Comparison of ENCODE assay signal across 11 mouse cellular contexts in the genomic region with DNA sequence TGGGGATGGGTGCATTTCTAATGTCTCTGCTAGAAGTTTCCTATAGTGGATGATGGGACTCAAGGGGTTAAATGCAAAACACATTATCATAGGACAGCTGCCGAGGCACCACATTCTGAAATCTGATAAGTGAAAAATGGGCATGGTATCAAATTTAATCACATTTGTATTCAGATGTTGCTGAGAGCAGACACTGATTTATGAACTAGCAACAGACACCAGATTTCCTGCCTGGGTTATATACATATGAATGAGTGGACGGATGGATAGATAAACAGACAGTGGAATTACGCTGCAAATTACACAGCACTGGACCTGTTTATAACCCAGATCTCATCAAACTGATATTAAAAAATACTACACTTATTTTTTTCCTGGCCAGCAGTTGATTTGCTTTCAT.
DNase-seq lines count a peak whose midpoint lies in the region; ATAC-seq and TF ChIP-seq lines count a peak whose summit lies in the region.
"Had no signal": no experiment of that assay in that cellular context is flagged by ENCODE, and none has a peak within 500 bp of the region (broad histone marks: within the 10 kb centered on the region; RNA-seq: fewer than 3 reads in every experiment).

No protein-coding gene starts in this region.

- no peak overlapping the region for H3K4me2 ChIP-seq in forebrain, embryonic 11.5 days (ENCODE audit: low read depth, low read length, severe bottlenecking)
- H3K4me2 ChIP-seq in hindbrain, embryonic 15.5 days: no peak overlapping the region
- peak overlapping the region; percentile 25; the same call in 1 of the 2 replicates for H3K4me2 ChIP-seq in neural tube, embryonic 12.5 days (replicated peaks)
- H3K4me2 ChIP-seq in intestine, embryonic 15.5 days (replicated peaks): no peak overlapping the region
- H3K4me2 ChIP-seq: embryonic facial prominence, embryonic 12.5 days had no signal

- no peak for TF ChIP-seq CTCF in layer of hippocampus, adult 2 months (conservative IDR thresholded peaks at IDR 0.05)

- H3K9ac ChIP-seq in forebrain, embryonic 11.5 days (ENCODE audit: low read length): no peak overlapping the region
- H3K9ac ChIP-seq in hindbrain, embryonic 15.5 days: no peak overlapping the region
- H3K9ac ChIP-seq in neural tube, embryonic 12.5 days: no peak overlapping the region
- H3K9ac ChIP-seq in intestine, embryonic 15.5 days: no peak overlapping the region
- H3K9ac ChIP-seq: embryonic facial prominence, embryonic 12.5 days had no signal

- no peak for ATAC-seq in forebrain, embryonic 11.5 days (replicated peaks; ENCODE audit: low FRiP score)
- ATAC-seq in hindbrain, embryonic 15.5 days (ENCODE audit: low FRiP score, low read depth): 0 out of 2 replicates have a peak, but pooled peaks have one; percentile 21
- ATAC-seq in neural tube, embryonic 12.5 days (ENCODE audit: low FRiP score, low read depth): peak; percentile 57; the same call in 1 of the 2 replicates
- no peak for ATAC-seq in intestine, embryonic 15.5 days

- H3K4me3 ChIP-seq in layer of hippocampus, adult 2 months: no peak overlapping the region
- no peak overlapping the region for H3K4me3 ChIP-seq in forebrain, embryonic 11.5 days (ENCODE audit: low read depth, low read length)
- H3K4me3 ChIP-seq in hindbrain, embryonic 15.5 days: no peak overlapping the region
- no peak overlapping the region for H3K4me3 ChIP-seq in neural tube, embryonic 12.5 days
- H3K4me3 ChIP-seq in intestine, embryonic 15.5 days (replicated peaks): no peak overlapping the region
- H3K4me3 ChIP-seq: embryonic facial prominence, embryonic 12.5 days had no signal

- H3K9me3 ChIP-seq in forebrain, embryonic 11.5 days (ENCODE audit: control insufficient read depth, low read length): no peaks in the 10 kb centered on the region
- H3K9me3 ChIP-seq in hindbrain, embryonic 15.5 days: no peaks in the 10 kb centered on the region
- H3K9me3 ChIP-seq in neural tube, embryonic 12.5 days: no peaks in the 10 kb centered on the region
- H3K9me3 ChIP-seq in intestine, embryonic 15.5 days: no peaks in the 10 kb centered on the region
- H3K9me3 ChIP-seq: embryonic facial prominence, embryonic 12.5 days had no signal

- H3K36me3 ChIP-seq in forebrain, embryonic 11.5 days (ENCODE audit: control insufficient read depth, insufficient read depth, low read length): no peaks in the 10 kb centered on the region
- no peaks in the 10 kb centered on the region for H3K36me3 ChIP-seq in hindbrain, embryonic 15.5 days
- no peaks in the 10 kb centered on the region for H3K36me3 ChIP-seq in neural tube, embryonic 12.5 days
- H3K36me3 ChIP-seq in intestine, embryonic 15.5 days: no peaks in the 10 kb centered on the region
- H3K36me3 ChIP-seq: embryonic facial prominence, embryonic 12.5 days had no signal

- DNase-seq in layer of hippocampus, adult 2 months (ENCODE audit: low spot score in 2 of 2): peak in 1 of 2 experiments; percentile 19
- no peak for DNase-seq in layer of hippocampus, adult 9-11 months
- no peak for DNase-seq in forebrain, embryonic 11.5 days (ENCODE audit: low spot score)
- no peak for DNase-seq in cerebellum, adult 11 months
- no peak for DNase-seq in gastrocnemius, adult 18-20 months (ENCODE audit: low spot score)
- DNase-seq: kidney, postnatal 14 days; lung, postnatal 10 days had no signal

- peaks cover 13% of the 10 kb centered on the region; the same call in 1 of the 2 replicates for H3K4me1 ChIP-seq in forebrain, embryonic 11.5 days (replicated peaks; ENCODE audit: control insufficient read depth, insufficient read depth, low read length)
- H3K4me1 ChIP-seq in hindbrain, embryonic 15.5 days (replicated peaks): peaks cover 32% of the 10 kb centered on the region
- H3K4me1 ChIP-seq in neural tube, embryonic 12.5 days: peaks cover 31% of the 10 kb centered on the region
- no peaks in the 10 kb centered on the region for H3K4me1 ChIP-seq in intestine, embryonic 15.5 days (replicated peaks)

- H3K27ac ChIP-seq in layer of hippocampus, adult 2 months: 0 out of 2 replicates have a peak overlapping the region, but pooled peaks have one; percentile 28
- H3K27ac ChIP-seq in forebrain, embryonic 11.5 days (ENCODE audit: low read depth, low read length): peak overlapping the region; percentile 14; the same call in 1 of the 2 replicates
- peak overlapping the region; percentile 72 for H3K27ac ChIP-seq in hindbrain, embryonic 15.5 days (replicated peaks)
- no peak overlapping the region for H3K27ac ChIP-seq in neural tube, embryonic 12.5 days
- H3K27ac ChIP-seq in intestine, embryonic 15.5 days: no peak overlapping the region
- H3K27ac ChIP-seq: embryonic facial prominence, embryonic 12.5 days had no signal

- H3K27me3 ChIP-seq in forebrain, embryonic 11.5 days (ENCODE audit: control insufficient read depth, insufficient read depth, low read length): no peaks in the 10 kb centered on the region
- no peaks in the 10 kb centered on the region for H3K27me3 ChIP-seq in hindbrain, embryonic 15.5 days
- no peaks in the 10 kb centered on the region for H3K27me3 ChIP-seq in neural tube, embryonic 12.5 days (replicated peaks)
- H3K27me3 ChIP-seq in intestine, embryonic 15.5 days (replicated peaks): no peaks in the 10 kb centered on the region
- H3K27me3 ChIP-seq: embryonic facial prominence, embryonic 12.5 days had no signal

- WGBS in forebrain, embryonic 11.5 days: 34% methylated on average over 3 of the region's 3 CpGs
- 18% methylated on average over 3 of the region's 3 CpGs for WGBS in hindbrain, embryonic 15.5 days
- WGBS in neural tube, embryonic 12.5 days: 21% methylated on average over 3 of the region's 3 CpGs
- 36% methylated on average over 3 of the region's 3 CpGs for WGBS in intestine, embryonic 15.5 days

Comparison
In these comparisons a context has a peak if more than half of its experiments do, and no peak if none do; other contexts are left out.
1. H3K27ac ChIP-seq: peak in layer of hippocampus, adult 2 months (single experiment), forebrain, embryonic 11.5 days (single experiment) and hindbrain, embryonic 15.5 days (single experiment); none in neural tube, embryonic 12.5 days (single experiment) and intestine, embryonic 15.5 days (single experiment).
2. ATAC-seq: peak in hindbrain, embryonic 15.5 days (single experiment) and neural tube, embryonic 12.5 days (single experiment); none in forebrain, embryonic 11.5 days (single experiment) and intestine, embryonic 15.5 days (single experiment).